Mouse (Mus musculus) C2C12 (cell line): Measurements from ENCODE around the gene Alg12.

Source experiments
- CEBPB ChIP-seq: IDR thresholded peaks from one replicate; pipeline ENCODE4 v1.6.1; 2011; ENCODE audit warnings: low read depth, mild to moderate bottlenecking, control low read depth, moderate library complexity
- CTCF ChIP-seq: IDR thresholded peaks from one replicate; pipeline ENCODE4 v1.5.1; 2011; ENCODE audit not compliant: control insufficient read depth, insufficient read depth, insufficient read length

DNA sequence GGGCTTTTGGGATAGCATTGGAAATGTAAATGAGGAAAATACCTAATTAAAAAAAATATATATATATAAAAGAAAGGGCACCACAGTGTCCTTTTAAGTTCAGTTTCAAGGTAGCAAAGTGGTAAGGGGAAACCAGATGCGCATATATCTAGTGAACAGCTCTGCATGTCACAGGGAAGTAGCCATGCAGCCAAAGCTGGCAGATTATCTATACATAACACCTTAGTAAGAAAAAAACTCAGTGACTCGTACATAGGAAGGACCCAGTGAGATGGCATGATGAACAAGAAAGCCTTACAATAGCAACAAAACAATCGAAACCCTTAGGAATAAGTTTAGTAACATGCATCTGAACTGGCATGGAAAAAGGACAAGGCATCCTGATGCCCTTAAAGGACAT lies 17.2 kb downstream of the Alg12 start:
- TF ChIP-seq CTCF (no peak), CEBPB (no peak)
